Mouse (Mus musculus) hindbrain, embryonic 10.5 days (tissue): ENCODE measurements at regions not wholly inside any gene's neighbourhood (a gene's known extent, or its start where the extent isn't known, plus 50 kb on each side); places are given as distances from the start of the nearest gene placed in this dataset.

Source experiments
- DNase-seq: peaks from one replicate; pipeline ENCODE4 v3.0.0-alpha.2; 2017; ENCODE audit warnings: low spot score
- H3K27ac ChIP-seq: fragments of 300-500 bp; sonication (generic); 2 replicates; pipeline ENCODE4 v1.5.1; 2016; ENCODE audit warnings: mild to moderate bottlenecking, moderate library complexity
- H3K27me3 ChIP-seq: fragments of 300-500 bp; sonication (generic); 2 replicates; pipeline ENCODE4 v1.6.1; 2016; ENCODE audit warnings: mild to moderate bottlenecking; ENCODE audit not compliant: poor library complexity, insufficient read depth, severe bottlenecking
- H3K36me3 ChIP-seq: fragments of 300-500 bp; sonication (generic); 2 replicates; pipeline ENCODE4 v1.6.1; 2016; ENCODE audit warnings: mild to moderate bottlenecking, moderate library complexity
- H3K4me1 ChIP-seq: fragments of 300-500 bp; sonication (generic); replicated peaks from 2 replicates; pipeline ENCODE4 v1.6.1; 2016; ENCODE audit warnings: mild to moderate bottlenecking
- H3K4me3 ChIP-seq: fragments of 300-500 bp; sonication (generic); 2 replicates; pipeline ENCODE4 v1.5.1; 2016; ENCODE audit warnings: mild to moderate bottlenecking, moderate library complexity
- H3K9me3 ChIP-seq: fragments of 300-500 bp; sonication (generic); 2 replicates; pipeline ENCODE4 v1.6.1; 2016; ENCODE audit warnings: mild to moderate bottlenecking, moderate library complexity
- WGBS: fragments of 180-500 bp; shearing (Covaris S2); methylation state at CpG from one replicate; pipeline ENCODE4 v1.1.7; 2016; 5-methylcytosine and 5-hydroxymethylcytosine counted together

DNA sequence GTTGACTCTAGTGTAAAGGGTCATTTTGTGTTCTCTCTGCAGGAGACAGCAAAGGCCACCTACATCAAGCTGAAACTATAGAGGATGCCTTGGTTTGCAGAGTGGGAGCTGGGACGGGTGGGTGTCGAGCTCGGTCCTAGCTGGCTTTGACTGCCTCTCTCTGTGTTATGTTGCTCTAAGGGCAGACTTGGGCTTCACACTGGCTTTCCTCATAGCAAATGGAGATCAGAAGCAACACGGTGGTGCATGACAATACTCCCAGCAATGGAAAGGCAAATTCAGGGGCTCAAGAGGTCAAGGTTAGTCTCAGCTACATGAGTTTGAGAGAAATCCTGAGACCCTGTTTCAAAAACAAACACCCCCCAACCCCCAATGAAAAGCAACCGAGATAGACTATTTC, 122.1 kb downstream of the Evx1 start:
- no peak overlapping the region for H3K4me3 ChIP-seq
- no peak for DNase-seq
- no peak overlapping the region for H3K27ac ChIP-seq
- no peaks in the 10 kb centered on the region; the same call in 1 of the 2 replicates for H3K27me3 ChIP-seq
- WGBS: 82% methylated on average over 5 of the region's 5 CpGs
- no peaks in the 10 kb centered on the region for H3K36me3 ChIP-seq
- H3K9me3 ChIP-seq: no peaks in the 10 kb centered on the region
- H3K4me1 ChIP-seq: no peaks in the 10 kb centered on the region

DNA sequence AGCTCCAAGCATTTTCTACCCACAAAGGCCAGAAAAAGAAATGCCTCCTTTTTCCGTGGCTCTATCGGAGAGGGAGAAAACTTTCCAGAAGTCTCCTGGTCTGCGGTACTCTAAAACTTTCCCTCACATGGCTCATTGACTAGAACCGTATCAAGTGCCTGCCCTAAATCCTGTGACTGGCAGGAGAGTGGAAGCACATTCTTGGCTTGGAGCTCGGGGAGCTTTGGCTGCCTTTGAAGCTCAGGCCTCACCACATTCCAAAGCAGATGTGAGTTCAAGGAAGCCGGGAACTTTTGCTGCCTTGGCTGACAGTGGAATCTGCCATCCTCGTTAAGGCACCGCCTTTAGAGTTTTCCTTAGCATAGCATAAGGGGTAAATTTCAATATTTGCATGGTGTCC, 125.1 kb downstream of the Evx1 start:
- 59% methylated on average over 8 of the region's 8 CpGs for WGBS
- Histone ChIP-seq H3K9me3 (no peaks in the 10 kb centered on the region), H3K4me1 (peaks cover 5% of the 10 kb centered on the region), H3K36me3 (no peaks in the 10 kb centered on the region), H3K27me3 (no peaks in the 10 kb centered on the region; the same call in 1 of the 2 replicates), H3K4me3 (no peak overlapping the region), H3K27ac (no peak overlapping the region)
- peak; percentile 4 for DNase-seq

DNA sequence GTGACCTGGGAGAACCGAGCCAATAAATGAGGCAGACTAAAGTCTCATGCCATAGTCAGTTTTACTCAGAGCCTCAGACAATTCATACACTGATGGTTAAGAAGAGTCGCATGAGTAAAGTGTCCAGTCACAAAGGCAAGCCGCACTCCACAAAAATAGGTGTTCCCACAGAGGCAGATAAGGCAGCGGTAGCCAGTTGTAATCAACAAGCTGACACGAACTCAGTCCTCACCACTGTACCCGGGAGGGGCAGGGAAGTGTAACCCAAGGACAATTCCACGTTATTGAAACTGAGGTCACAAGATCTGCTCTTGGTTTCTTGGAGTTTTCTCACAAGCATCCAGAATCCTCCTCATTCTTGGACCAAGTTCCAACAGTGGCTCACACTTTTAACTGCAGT, 125.9 kb downstream of the Evx1 start:
- no peaks in the 10 kb centered on the region for H3K36me3 ChIP-seq
- H3K4me1 ChIP-seq: peaks cover 10% of the 10 kb centered on the region
- DNase-seq: no peak
- H3K27ac ChIP-seq: no peak overlapping the region
- H3K27me3 ChIP-seq: peaks cover 6% of the 10 kb centered on the region; the same call in 1 of the 2 replicates
- no peak overlapping the region for H3K4me3 ChIP-seq
- 88% methylated on average over 7 of the region's 7 CpGs for WGBS
- H3K9me3 ChIP-seq: no peaks in the 10 kb centered on the region

DNA sequence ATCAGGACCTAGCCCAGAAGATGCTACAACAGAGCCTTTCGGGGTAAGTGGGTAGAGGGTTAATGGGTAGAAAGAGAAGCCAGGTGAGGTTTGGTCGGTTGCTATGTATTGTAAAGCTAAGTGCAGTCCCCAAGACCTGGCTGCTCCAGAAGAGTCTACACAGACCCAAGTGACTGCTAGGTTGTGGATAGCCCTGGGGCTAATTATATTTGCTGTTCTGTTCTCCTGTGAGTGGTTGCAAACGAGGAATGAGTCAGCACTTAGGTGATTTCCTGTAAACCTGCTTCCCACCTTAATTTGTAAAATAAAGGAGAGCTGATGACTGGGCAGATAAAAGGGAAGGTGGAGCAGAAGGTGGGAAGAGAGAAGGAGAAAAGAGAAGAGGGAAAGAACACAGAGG, 126.9 kb downstream of the Evx1 start:
- Histone ChIP-seq H3K27ac (no peak overlapping the region), H3K36me3 (no peaks in the 10 kb centered on the region), H3K4me3 (no peak overlapping the region), H3K27me3 (peaks cover 10% of the 10 kb centered on the region; the same call in 1 of the 2 replicates), H3K9me3 (no peaks in the 10 kb centered on the region), H3K4me1 (peaks cover 10% of the 10 kb centered on the region)
- 73% methylated on average over 3 of the region's 3 CpGs for WGBS
- no peak for DNase-seq

DNA sequence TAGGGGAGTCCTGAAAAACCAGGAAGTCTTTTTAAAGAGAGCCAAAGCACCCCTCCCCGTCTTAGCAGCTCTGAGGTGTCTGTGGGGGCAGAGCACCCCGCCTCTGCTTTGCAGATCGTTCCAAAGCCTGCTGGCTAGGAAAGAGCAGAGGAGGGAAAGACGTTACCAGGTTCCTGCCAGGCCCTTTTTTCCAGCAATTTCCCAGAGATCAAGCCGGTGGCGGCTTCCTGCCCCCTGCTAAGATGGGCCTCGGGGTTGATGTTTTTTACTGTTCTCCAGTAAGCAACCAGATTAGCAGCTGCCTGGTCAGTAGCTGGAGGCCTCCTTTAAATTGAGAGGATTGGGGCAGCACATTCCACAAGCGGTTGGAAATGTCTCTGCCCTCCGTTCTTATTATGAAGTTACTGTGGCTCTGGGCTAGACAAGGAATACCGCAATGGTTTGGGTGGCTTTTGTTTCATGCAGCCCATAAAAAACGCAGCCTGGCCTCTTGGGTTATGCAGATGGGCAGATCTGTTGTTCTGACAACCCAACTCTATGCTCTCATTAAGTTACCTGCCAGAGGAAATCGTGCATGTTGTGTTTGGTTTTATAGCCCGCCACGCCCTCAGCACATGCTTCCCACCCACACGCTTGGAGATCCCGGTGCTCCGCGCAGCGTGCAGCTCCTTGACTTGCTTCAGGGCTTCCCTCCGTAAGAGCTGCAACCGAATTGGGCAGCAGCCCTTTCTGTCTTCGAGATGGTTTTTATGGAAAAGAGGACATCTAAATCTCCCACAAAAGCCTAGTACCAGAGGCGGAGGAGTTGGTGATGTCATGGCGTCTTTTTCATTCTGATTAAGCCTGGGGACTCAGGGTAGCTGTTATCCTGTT, 130.1 kb downstream of the Evx1 start:
- peaks cover 10% of the 10 kb centered on the region; the same call in 1 of the 2 replicates for H3K27me3 ChIP-seq
- H3K9me3 ChIP-seq: no peaks in the 10 kb centered on the region
- no peak overlapping the region for H3K27ac ChIP-seq
- no peaks in the 10 kb centered on the region for H3K36me3 ChIP-seq
- no peak overlapping the region for H3K4me3 ChIP-seq
- H3K4me1 ChIP-seq: peaks cover 10% of the 10 kb centered on the region
- 41% methylated on average over 24 of the region's 24 CpGs for WGBS
- peak; percentile 6 for DNase-seq

DNA sequence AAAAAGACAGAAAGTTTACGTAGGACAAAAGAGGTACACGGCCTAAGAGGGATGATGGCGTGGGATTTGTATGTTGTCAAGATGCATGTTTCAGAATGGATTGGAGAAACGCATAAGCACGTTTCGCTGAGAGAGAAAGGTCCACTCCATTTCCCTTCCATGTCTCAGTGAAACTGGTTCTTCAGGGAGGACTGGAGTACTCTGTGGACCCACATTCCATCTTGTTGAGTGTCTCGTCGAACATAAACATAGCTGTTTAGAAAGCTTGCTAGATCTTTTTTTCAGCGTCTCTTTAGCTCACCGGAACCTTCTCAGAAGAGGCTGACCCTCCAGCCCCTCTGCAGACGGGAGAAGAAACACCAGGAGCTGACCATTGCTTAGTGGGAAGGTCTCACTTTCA, 145.5 kb downstream of the Evx1 start:
- Histone ChIP-seq H3K9me3 (peaks cover 6% of the 10 kb centered on the region; the same call in 1 of the 2 replicates), H3K4me1 (0 out of 2 replicates have a peak, but pooled peaks cover 3% of the 10 kb centered on the region), H3K27ac (no peak overlapping the region), H3K27me3 (no peaks in the 10 kb centered on the region), H3K4me3 (no peak overlapping the region), H3K36me3 (no peaks in the 10 kb centered on the region)
- no peak for DNase-seq
- 88% methylated on average over 11 of the region's 11 CpGs for WGBS

DNA sequence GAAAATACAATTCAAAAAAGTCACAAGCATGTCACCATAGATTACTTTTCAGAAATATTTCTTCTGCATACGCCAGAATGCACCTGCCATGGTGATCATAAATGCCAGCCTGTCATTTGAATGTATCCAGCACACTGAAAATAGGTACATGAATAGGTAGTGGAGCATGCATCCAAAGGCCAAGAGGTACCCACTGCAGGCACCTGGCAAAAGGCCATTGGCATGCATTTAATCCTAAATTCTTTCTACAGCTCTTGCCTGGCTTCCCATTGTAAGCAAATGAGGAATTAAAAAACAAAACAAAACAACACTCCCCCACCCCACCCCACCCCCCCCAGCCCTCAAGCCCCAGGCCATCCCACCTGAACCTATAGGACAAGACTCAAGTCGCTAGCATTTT, 147.9 kb downstream of the Evx1 start:
- no peak for DNase-seq

DNA sequence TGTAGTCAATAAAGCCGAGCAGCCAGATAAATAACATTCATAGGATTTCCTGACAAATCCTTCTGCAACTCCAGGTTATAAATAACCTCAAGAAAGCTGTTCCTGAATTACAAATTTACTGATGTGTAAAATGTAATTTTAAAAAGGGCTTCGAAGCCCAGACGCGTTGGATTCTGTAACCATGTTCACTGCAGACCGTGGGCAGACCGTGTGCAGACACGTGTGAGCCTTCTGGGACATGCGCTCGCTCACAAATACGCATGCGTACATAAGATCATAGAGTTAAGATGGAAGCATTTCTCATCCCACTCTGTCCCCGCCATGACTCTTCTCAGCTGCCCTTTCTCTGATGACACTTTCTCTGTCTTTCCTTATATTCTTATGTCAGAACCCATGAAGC, 150.1 kb downstream of the Evx1 start:
- Histone ChIP-seq H3K4me1 (no peaks in the 10 kb centered on the region), H3K27ac (no peak overlapping the region), H3K4me3 (no peak overlapping the region), H3K27me3 (no peaks in the 10 kb centered on the region), H3K36me3 (no peaks in the 10 kb centered on the region), H3K9me3 (no peaks in the 10 kb centered on the region)
- 97% methylated on average over 12 of the region's 12 CpGs for WGBS
- DNase-seq: no peak

More for the DNA sequence above, 147.9 kb downstream of the Evx1 start:
- WGBS: 89% methylated on average over 2 of the region's 2 CpGs
- no peak overlapping the region for H3K27ac ChIP-seq
- H3K36me3 ChIP-seq: no peaks in the 10 kb centered on the region
- no peak overlapping the region for H3K4me3 ChIP-seq
- peaks cover 6% of the 10 kb centered on the region; the same call in 1 of the 2 replicates for H3K9me3 ChIP-seq
- 0 out of 2 replicates have a peak, but pooled peaks cover 3% of the 10 kb centered on the region for H3K4me1 ChIP-seq
- no peaks in the 10 kb centered on the region for H3K27me3 ChIP-seq

DNA sequence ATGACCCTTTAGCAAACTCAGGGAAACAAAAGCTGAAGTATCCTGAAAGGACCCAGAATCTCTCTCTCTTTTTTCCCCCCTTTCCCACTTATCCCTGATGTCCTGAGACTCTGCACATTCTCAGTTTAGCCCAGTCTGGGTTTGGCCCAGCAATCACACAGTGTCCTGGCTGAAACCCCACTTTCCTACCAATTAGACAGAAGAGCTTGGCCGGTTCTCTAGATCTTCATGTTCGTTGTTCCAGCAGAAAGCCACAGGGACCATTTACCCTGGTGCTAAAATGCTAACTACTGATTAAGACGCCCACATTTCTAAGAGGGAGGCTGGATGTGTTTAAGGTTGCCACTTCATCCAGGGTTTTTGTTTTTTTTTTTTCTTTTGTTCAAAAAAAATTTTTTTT, 151.3 kb downstream of the Evx1 start:
- no peak overlapping the region for H3K4me3 ChIP-seq
- no peaks in the 10 kb centered on the region for H3K9me3 ChIP-seq
- no peak for DNase-seq
- H3K4me1 ChIP-seq: no peaks in the 10 kb centered on the region
- no peaks in the 10 kb centered on the region for H3K36me3 ChIP-seq
- WGBS: 84% methylated on average over 3 of the region's 3 CpGs
- no peak overlapping the region for H3K27ac ChIP-seq
- H3K27me3 ChIP-seq: no peaks in the 10 kb centered on the region

DNA sequence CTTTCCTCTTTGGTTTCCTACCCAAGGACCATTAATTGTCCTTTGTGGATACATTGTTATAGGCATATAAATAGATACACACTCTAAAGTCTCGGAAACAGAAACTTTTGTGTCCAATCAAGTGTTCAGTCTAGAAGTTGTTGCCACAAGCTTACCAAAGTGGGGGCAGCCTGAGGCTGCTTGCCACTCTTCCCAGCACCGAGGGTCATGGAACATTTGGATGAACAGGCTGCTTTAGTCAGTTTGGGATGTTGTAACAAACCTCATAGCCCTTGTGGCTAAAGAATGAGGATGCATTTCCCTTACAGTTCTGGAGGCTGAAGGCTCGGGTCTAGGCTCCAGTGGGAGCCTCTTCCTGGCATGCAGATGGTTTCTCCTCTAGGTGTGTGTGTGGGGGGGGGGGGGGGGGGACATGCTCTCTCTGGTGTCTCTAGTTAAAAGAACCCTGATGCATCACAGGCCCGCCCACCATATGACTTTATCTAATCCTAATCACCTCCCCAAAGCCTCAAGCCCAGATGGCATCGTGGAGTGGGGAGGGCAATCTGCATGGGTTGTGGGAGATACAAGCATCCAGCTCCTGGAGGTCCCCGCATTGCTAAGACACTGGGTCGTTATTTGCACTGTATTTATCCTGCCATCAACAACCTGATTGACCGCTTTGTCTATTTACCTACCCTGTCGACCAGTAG, 152.7 kb downstream of the Evx1 start:
- no peak overlapping the region for H3K4me3 ChIP-seq
- no peak overlapping the region for H3K27ac ChIP-seq
- H3K4me1 ChIP-seq: no peaks in the 10 kb centered on the region
- WGBS: 83% methylated on average over 9 of the region's 9 CpGs
- no peaks in the 10 kb centered on the region for H3K9me3 ChIP-seq
- H3K36me3 ChIP-seq: no peaks in the 10 kb centered on the region
- no peaks in the 10 kb centered on the region for H3K27me3 ChIP-seq
- no peak for DNase-seq

DNA sequence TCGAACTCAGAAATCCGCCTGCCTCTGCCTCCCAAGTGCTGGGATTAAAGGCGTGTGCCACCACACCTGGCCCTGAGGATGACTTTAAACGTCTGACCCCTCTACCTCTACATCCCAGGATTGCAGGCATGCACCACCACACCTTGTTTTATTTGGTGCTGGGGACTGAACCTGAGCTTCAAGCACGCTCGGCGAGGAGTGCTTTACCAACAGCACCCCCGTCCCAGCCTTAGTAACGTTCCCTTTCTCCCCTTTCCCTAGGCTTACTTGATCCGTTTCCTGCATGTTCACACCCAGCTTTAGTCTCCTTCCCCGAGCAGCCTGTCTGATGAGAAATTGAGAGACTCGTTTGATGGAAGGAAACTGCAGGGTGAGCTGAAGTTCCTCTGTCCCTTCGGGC, 157.5 kb downstream of the Evx1 start:
- Histone ChIP-seq H3K27ac (no peak overlapping the region), H3K4me1 (peaks cover 6% of the 10 kb centered on the region; the same call in 1 of the 2 replicates), H3K36me3 (no peaks in the 10 kb centered on the region), H3K9me3 (no peaks in the 10 kb centered on the region), H3K27me3 (no peaks in the 10 kb centered on the region), H3K4me3 (no peak overlapping the region)
- no peak for DNase-seq
- WGBS: 84% methylated on average over 13 of the region's 13 CpGs

DNA sequence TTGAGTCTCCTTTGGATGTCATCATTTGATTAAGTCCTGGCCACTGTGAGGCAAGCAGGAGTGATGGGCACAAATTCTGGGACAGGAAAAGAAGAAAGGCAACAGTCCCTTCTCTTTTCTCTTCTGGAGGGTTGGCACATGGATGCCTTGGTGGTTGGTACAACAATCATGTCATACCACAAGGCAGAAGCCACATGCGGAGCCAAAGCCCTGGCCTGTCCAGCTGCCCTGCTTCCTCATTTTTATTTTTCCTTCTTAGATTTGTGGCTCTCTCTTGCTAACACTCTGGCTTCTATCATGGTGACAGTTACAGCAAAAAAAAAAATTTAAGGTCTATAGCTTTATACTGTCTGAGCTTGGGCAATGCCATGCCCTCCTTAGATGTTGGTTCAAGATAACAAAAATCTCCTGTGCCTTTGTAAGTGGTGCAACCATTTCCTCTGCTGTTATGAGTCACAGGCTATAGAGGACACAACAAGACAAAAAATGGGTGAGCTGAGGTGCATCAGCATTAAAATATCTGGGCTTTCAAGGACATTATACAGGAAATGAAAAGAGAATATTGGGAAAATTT, 158.2 kb downstream of the Evx1 start:
- H3K4me1 ChIP-seq: peaks cover 6% of the 10 kb centered on the region; the same call in 1 of the 2 replicates
- no peak overlapping the region for H3K27ac ChIP-seq
- H3K9me3 ChIP-seq: no peaks in the 10 kb centered on the region
- no peak overlapping the region for H3K4me3 ChIP-seq
- H3K27me3 ChIP-seq: no peaks in the 10 kb centered on the region
- 97% methylated on average over 1 of the region's 1 CpGs for WGBS
- DNase-seq: no peak
- no peaks in the 10 kb centered on the region for H3K36me3 ChIP-seq

DNA sequence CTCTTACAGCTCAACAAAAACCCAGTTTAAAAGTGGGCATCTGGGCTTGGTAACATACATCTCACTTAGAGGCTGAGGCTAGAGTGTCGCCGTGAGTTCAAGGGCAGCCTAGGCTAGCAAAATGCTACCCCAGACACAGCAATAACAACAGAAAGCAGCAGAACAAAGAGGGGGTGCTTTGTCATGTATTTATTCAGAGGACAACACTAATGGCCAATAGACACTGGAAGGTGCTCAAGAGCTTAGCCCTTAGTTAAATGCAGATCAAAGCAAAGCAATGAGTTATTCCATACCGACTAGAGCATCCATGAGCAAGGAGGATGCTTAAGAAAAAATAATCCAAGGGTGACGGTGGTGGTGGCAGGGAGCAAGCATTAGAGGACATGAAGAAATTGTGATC, 158.7 kb downstream of the Evx1 start:
- Histone ChIP-seq H3K27me3 (no peaks in the 10 kb centered on the region), H3K4me3 (no peak overlapping the region)

More for the DNA sequence above, 158.7 kb downstream of the Evx1 start:
- WGBS: 86% methylated on average over 4 of the region's 4 CpGs
- no peaks in the 10 kb centered on the region for H3K9me3 ChIP-seq
- H3K27ac ChIP-seq: no peak overlapping the region
- no peak for DNase-seq
- H3K4me1 ChIP-seq: peaks cover 6% of the 10 kb centered on the region; the same call in 1 of the 2 replicates
- H3K36me3 ChIP-seq: no peaks in the 10 kb centered on the region
